Comparison of ENCODE assay signal across 12 mouse cellular contexts in genomic region chr9:51052180-51052579, GRCm38 (mm10). TPM values are rescaled to one million over a fixed set of nuclear protein-coding genes. Genes with fewer than 3 reads are reported as not detected.
A peak's percentile ranks its signal among the peaks of the same experiment; 100 is the strongest.
DNase-seq lines count a peak whose midpoint lies in the region; ATAC-seq and TF ChIP-seq lines count a peak whose summit lies in the region.
"Had no signal": no experiment of that assay in that cellular context is flagged by ENCODE, and none has a peak within 500 bp of the region (broad histone marks: within the 10 kb centered on the region; RNA-seq: fewer than 3 reads in every experiment).

No protein-coding gene starts in this region.

- TF ChIP-seq CTCF in heart, postnatal 0 days (IDR thresholded peaks at IDR 0.05; ENCODE audit: low read depth): peak; percentile 44
- TF ChIP-seq CTCF in G1E (IDR thresholded peaks at IDR 0.05; ENCODE audit: low read depth, low read length): no peak

- H3K9ac ChIP-seq in heart, postnatal 0 days (replicated peaks; ENCODE audit: low read depth, low read length): no peak overlapping the region
- H3K9ac ChIP-seq: embryonic facial prominence, embryonic 15.5 days had no signal

- H3K27ac ChIP-seq in heart, postnatal 0 days (ENCODE audit: low read depth): no peak overlapping the region
- H3K27ac ChIP-seq: embryonic facial prominence, embryonic 15.5 days; limb, embryonic 10.5 days had no signal

- no peak for TF ChIP-seq EP300 in heart, postnatal 0 days (IDR thresholded peaks at IDR 0.05; ENCODE audit: low read depth)

- WGBS in heart, postnatal 0 days: 34% methylated on average over 3 of the region's 3 CpGs

- no peaks in the 10 kb centered on the region for H3K9me3 ChIP-seq in heart, postnatal 0 days (replicated peaks; ENCODE audit: control insufficient read depth, low read length)
- H3K9me3 ChIP-seq in G1E (replicated peaks): no peaks in the 10 kb centered on the region
- H3K9me3 ChIP-seq: embryonic facial prominence, embryonic 15.5 days; limb, embryonic 10.5 days had no signal

- no peaks in the 10 kb centered on the region for H3K4me1 ChIP-seq in heart, postnatal 0 days (ENCODE audit: control insufficient read depth, insufficient read depth)
- peaks cover 3% of the 10 kb centered on the region; the same call in 1 of the 2 replicates for H3K4me1 ChIP-seq in G1E (ENCODE audit: insufficient read depth, low read depth, low read length)
- H3K4me1 ChIP-seq: embryonic facial prominence, embryonic 15.5 days had no signal

- ATAC-seq in heart, postnatal 0 days (ENCODE audit: insufficient read depth, low read depth): no peak
- ATAC-seq in G1E (ENCODE audit: extremely low read depth, insufficient number of reproducible peaks, low FRiP score, poor library complexity, severe bottlenecking): no peak
- ATAC-seq in megakaryocyte progenitor cell, adult 5-6 weeks (replicated peaks; ENCODE audit: poor library complexity): peak; percentile 90

- H3K36me3 ChIP-seq in heart, postnatal 0 days (replicated peaks; ENCODE audit: control insufficient read depth, insufficient read depth, low read length): no peaks in the 10 kb centered on the region
- no peaks in the 10 kb centered on the region for H3K36me3 ChIP-seq in G1E (replicated peaks)
- H3K36me3 ChIP-seq: embryonic facial prominence, embryonic 15.5 days; limb, embryonic 10.5 days had no signal

- no peak overlapping the region for H3K4me3 ChIP-seq in heart, postnatal 0 days (ENCODE audit: low read depth, low read length)
- no peak overlapping the region for H3K4me3 ChIP-seq in G1E (ENCODE audit: low read depth, low read length)
- H3K4me3 ChIP-seq: embryonic facial prominence, embryonic 15.5 days; limb, embryonic 10.5 days had no signal

- no peak overlapping the region for H3K4me2 ChIP-seq in heart, postnatal 0 days (ENCODE audit: low read depth, low read length)
- H3K4me2 ChIP-seq: embryonic facial prominence, embryonic 15.5 days had no signal

- H3K27me3 ChIP-seq in heart, postnatal 0 days (ENCODE audit: control insufficient read depth, insufficient read depth, low read length): no peaks in the 10 kb centered on the region
- H3K27me3 ChIP-seq in G1E (ENCODE audit: insufficient read depth, low read length): peaks cover 8% of the 10 kb centered on the region
- H3K27me3 ChIP-seq: embryonic facial prominence, embryonic 15.5 days had no signal

- DNase-seq in heart, postnatal 0 days (ENCODE audit: low spot score): no peak
- no peak for DNase-seq in heart, adult 9 months (ENCODE audit: low spot score in 2 of 2)
- DNase-seq in lung, postnatal 10 days: peak; percentile 35
- no peak for DNase-seq in lung, postnatal 14 days
- peak; percentile 9 for DNase-seq in G1E (ENCODE audit: low spot score)
- no peak for DNase-seq in gastrocnemius, adult 18-20 months (ENCODE audit: low spot score)
- DNase-seq in Muller cell, postnatal 12 days (ENCODE audit: inconsistent ontology term): no peak

RNA-seq across cellular contexts. Expression of gene Btg4, which starts 8.5 kb away (rescaled TPM):
- not detected in 2 replicates for total RNA-seq in heart, postnatal 0 days (2014; rRNA removed; ENCODE audit: low replicate concordance)
- not detected in 2 replicates for polyA plus RNA-seq in heart, postnatal 0 days (2015; fragmentation: Nextera tagmentation; extraction: Ambion mirVana)
- total RNA-seq in G1E (2014; fragmentation: Nextera tagmentation) (not detected in 2 replicates), G1E (2017) (not detected in 2 replicates)
- not detected in 2 replicates for polyA plus RNA-seq in G1E (2012)
- total RNA-seq in megakaryocyte progenitor cell, adult 5-6 weeks (2015): 0.10 TPM in 1 of 2 replicates, not detected in the other
- total RNA-seq in megakaryocyte progenitor cell, adult 5-6 weeks (2017): not detected in 2 replicates
- not detected for total RNA-seq in gastrocnemius, adult 18-20 months (2021)
- polyA plus RNA-seq: gonadal fat pad, adult 2 months; intestine, embryonic 14.5 days; limb, embryonic 10.5 days had no signal

RNA-seq across cellular contexts. Expression of gene Layn, which starts 24.7 kb away (rescaled TPM):
- 8.4 and 9.9 TPM in 2 replicates for total RNA-seq in heart, postnatal 0 days (2014; rRNA removed; ENCODE audit: low replicate concordance)
- 6.7 and 6.9 TPM in 2 replicates for polyA plus RNA-seq in heart, postnatal 0 days (2015; fragmentation: Nextera tagmentation; extraction: Ambion mirVana)
- total RNA-seq in G1E (2014; fragmentation: Nextera tagmentation) (24.7 and 25.3 TPM in 2 replicates), G1E (2017) (48.8 and 61.6 TPM in 2 replicates)
- 5.3 and 5.7 TPM in 2 replicates for polyA plus RNA-seq in G1E (2012)
- total RNA-seq in megakaryocyte progenitor cell, adult 5-6 weeks (2015): 7.5 and 9.9 TPM in 2 replicates
- 38.0 and 41.9 TPM in 2 replicates for total RNA-seq in megakaryocyte progenitor cell, adult 5-6 weeks (2017)
- total RNA-seq in gastrocnemius, adult 18-20 months (2021): 1 to 10 TPM; 1.5 to 2.0 TPM

RNA-seq across cellular contexts. Expression of gene Sik2, which starts 43.3 kb away (rescaled TPM):
- 23.9 and 40.9 TPM in 2 replicates for total RNA-seq in heart, postnatal 0 days (2014; rRNA removed; ENCODE audit: low replicate concordance)
- 7.0 and 9.1 TPM in 2 replicates for polyA plus RNA-seq in heart, postnatal 0 days (2015; fragmentation: Nextera tagmentation; extraction: Ambion mirVana)
- 71.8 and 72.8 TPM in 2 replicates for total RNA-seq in G1E (2014; fragmentation: Nextera tagmentation)
- 15.2 and 18.7 TPM in 2 replicates for total RNA-seq in G1E (2017)
- polyA plus RNA-seq in G1E (2012): 21.1 and 22.4 TPM in 2 replicates
- 27.1 and 27.3 TPM in 2 replicates for total RNA-seq in megakaryocyte progenitor cell, adult 5-6 weeks (2015)
- 12.3 and 19.8 TPM in 2 replicates for total RNA-seq in megakaryocyte progenitor cell, adult 5-6 weeks (2017)
- total RNA-seq in gastrocnemius, adult 18-20 months (2021): 10 to 100 TPM; 20.8 to 27.2 TPM

RNA-seq across cellular contexts. Expression of gene 4833427G06Rik, which starts 49.7 kb away (rescaled TPM):
- total RNA-seq in heart, postnatal 0 days (2014; rRNA removed; ENCODE audit: low replicate concordance): not detected in 2 replicates
- polyA plus RNA-seq in heart, postnatal 0 days (2015; fragmentation: Nextera tagmentation; extraction: Ambion mirVana): 0.21 TPM in 1 of 2 replicates, not detected in the other
- total RNA-seq in G1E (2014; fragmentation: Nextera tagmentation) (1.6 and 1.8 TPM in 2 replicates), G1E (2017) (0.66 TPM in 1 of 2 replicates, not detected in the other)
- 0.09 and 0.11 TPM in 2 replicates for polyA plus RNA-seq in G1E (2012)
- not detected in 2 replicates for total RNA-seq in megakaryocyte progenitor cell, adult 5-6 weeks (2015)
- not detected in 2 replicates for total RNA-seq in megakaryocyte progenitor cell, adult 5-6 weeks (2017)
- total RNA-seq in gastrocnemius, adult 18-20 months (2021): not detected
- polyA plus RNA-seq: intestine, embryonic 14.5 days had no signal

Comparison
In these comparisons a context has a peak if more than half of its experiments do, and no peak if none do; other contexts are left out.
1. DNase-seq: peak in lung, postnatal 10 days (single experiment) and G1E (single experiment); none in heart, postnatal 0 days (single experiment), heart, adult 9 months (0 of 2), lung, postnatal 14 days (single experiment), gastrocnemius, adult 18-20 months (single experiment) and Muller cell, postnatal 12 days (single experiment).